Mouse (Mus musculus) 3T3-L1 (cell line): ENCODE data around the gene Tcte2.

ENCODE experiments used
- DNase-seq: peaks from one replicate; pipeline ENCODE4 v3.0.0-alpha.2; 2015; ENCODE audit warnings: low read depth, low spot score

The Tcte2 gene

DNA sequence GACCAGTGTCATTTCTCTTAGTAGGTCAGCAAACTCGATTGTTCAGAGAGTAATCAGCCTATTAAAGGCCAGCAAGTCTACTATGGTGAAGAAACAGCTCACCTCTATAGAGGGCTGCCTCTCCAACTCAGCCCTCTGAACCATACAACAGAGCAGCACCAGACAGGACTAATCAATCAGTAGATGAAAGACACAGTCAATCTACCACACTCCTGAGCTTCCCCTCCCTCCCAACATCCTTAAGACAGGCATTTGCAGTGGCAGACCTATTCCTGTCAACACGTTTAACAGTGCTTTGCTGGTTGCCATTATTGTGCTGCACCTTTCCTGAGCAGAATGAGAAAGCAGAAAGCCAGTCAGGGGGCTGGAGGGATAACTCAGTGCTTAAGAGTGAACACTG, 16.3 kb downstream of the Tcte2 start:
- no peak for DNase-seq

DNA sequence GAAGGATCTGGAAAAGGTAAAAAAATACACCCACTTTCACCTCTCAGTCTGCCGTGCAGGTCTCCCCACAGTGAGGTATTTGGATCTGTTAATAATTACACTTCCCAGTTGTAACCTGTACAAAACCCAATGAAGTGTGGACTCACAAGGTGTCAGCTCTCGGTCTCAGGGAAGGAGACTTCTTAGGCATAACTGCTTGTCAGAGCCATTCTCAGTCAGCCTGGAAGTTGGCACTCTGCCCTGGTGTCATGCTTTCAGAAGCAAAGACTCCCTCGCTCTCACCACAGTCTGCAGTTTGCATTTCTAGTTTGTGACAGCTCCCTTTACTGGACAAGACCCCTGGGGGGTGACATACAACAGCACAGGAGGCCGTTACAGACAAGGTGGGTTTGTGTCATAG, 16.8 kb downstream of the Tcte2 start:
- DNase-seq: peak; percentile 27

DNA sequence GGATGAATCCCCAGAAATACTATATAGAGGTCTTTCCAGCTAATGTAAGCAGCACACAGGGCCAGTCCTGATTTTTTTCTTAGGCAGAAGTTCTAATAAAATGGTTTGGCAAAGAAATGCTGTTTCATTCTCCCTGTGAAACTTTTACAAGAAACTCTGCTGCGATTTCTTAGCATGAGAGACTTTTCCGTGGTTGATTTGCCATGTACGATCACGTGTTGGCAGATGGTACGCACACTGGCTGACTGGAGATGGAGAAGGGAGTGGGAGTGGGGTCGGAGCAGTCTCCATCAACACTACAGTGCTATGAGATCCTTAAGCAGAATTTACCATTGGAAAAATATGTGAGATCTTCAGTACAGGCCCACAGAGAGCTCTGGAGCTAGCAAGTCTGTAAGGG, 17.4 kb downstream of the Tcte2 start:
- no peak for DNase-seq

DNA sequence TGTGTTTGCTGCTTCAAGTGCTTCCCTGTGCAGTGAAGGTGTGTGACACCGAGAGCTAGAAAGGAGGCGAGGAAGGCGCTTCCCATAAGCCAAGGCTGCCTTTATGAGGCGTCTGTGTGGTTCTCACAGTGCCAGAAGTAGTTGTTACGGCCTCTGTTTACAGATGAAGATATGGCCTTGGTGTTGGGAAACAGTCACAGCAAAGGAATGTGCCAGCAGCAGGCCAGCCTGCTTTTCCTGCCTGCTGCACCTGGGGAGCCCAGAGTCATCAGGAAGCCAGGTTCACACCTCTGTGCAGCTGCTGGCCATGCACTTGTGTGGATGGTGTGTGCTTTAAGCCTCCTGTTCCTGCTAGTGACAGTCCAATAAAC, 17.9 kb downstream of the Tcte2 start:
- DNase-seq: peak; percentile 64

DNA sequence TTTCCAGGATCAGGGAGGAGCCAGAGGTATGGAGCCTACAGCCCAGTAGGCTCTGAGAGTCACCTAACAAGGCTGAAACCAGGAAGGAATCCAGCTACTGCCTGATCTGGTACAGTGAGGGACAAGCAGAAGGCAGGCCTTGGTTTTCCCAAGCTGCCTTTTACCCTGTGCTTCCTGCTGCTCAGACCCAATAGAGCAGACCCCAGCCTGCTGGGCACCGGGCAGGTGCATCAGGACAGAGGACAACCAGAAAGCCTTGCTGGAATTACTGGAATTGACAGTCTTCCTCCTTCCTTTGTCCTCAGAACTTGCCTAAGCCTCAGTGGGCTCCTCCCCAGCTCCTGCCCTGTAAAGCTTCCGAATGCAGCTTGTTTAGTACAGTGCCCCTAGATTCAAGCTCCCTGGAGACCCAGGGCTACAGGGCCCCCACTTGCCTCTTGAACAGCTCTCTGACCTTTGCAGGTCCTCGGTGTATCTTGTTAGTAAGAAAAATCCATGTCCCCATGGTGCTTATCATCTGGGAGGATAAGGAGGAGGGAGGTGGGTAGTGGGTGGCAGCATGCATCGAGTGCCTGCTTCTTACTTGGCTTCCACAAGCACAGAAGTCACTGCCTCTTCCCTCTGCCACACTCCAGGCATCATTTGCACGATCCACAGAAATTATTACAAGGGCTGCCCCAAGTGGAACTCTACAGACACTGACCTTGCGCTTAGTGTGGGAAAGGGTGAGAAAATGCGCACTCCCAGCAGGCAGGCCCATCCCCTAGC, 18.5 kb downstream of the Tcte2 start:
- no peak for DNase-seq

DNA sequence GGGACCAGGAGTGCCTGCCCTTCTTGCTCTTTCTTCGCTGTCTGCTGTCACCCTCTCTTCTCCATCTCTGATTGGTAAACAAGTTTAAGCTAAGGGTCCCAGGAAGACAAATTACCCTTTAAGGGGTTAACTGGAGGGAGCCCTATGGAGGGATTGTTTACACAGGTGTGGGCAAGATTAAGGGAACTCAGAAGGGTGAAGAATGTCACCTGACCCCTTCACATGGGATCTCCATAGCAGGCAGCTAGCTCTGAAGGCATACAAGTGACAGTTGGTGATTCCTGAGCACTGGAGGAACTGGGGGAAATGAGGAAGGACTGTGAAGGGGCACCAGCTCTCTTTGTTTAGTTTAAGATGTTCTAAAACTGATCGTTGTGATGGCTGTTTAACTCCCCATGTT, 19.3 kb downstream of the Tcte2 start:
- DNase-seq: no peak

DNA sequence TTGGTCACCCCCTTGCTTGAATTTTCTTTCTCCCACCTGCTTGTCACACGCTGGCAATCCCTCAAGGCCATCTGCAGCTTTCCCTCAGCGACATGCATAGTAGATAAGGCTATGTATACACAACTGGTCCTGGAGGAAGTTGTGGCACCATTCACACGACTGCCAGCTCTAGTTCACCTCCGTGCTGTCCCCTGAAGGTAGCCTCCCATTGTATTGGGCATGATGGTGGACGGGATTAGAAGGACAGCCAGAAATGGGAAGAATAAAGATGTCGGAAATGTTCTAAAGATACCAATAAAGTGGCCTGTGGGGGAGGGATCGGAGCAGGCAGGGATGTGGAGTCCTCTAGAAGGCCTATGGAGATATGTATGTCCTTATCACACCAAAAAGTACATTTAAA, 20.0 kb downstream of the Tcte2 start:
- DNase-seq: no peak

DNA sequence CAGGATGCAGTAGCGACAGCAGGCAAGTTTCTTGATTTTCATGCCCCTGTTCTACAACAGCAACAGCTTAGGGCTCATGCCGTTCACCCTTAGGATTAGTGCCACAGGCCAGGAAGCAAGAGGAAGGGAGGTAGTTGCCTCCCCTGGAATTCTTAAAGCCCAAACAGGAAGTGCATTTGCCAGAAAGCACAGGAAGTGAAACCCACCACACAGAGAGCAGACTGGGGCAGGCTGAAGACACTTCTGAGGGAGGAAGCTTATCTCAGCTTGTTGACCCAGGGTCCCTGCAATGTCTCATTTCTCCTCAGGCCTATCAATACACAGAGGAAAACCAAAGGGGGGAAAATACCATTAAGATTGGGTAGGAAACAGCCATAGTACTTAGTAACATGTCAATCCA, 20.8 kb downstream of the Tcte2 start:
- DNase-seq: no peak

DNA sequence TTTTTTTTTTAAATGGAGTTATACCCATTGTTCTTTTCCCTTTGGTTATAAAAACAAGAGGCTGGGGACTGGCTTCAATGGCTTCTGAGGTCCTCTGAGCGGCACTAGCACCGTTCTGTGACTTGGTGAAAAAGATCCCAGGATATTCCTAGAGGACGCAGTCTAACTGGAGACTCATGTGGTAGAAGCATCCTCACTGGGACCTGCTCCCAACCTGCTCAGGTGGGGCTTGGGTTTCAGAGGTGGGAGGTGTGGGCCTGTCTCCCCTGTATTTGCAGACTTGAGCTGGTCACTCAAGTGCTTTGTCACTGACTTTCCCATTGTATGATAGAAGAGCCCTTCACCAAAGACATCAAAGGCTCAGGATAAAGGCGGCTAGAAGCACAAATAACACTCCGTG, 21.6 kb downstream of the Tcte2 start:
- no peak for DNase-seq

DNA sequence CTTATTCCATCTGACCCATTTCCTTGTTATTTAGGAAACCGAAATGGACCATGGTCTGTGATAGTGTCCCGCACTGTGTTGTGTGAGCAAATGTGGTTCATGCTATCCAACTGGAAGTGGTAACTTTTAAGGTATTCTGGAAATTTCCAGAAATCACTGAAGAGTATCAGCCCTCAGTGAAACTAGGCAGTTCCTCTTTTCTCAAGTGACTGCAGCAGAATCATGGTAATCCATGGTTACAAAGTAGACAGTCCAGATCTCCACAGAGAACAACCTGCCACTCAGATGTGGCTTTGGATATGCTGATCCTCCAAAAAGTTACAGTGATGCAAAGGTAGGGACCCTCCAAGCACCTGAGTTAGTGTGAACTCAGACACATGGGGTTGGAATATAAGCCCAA, 22.7 kb downstream of the Tcte2 start:
- no peak for DNase-seq

DNA sequence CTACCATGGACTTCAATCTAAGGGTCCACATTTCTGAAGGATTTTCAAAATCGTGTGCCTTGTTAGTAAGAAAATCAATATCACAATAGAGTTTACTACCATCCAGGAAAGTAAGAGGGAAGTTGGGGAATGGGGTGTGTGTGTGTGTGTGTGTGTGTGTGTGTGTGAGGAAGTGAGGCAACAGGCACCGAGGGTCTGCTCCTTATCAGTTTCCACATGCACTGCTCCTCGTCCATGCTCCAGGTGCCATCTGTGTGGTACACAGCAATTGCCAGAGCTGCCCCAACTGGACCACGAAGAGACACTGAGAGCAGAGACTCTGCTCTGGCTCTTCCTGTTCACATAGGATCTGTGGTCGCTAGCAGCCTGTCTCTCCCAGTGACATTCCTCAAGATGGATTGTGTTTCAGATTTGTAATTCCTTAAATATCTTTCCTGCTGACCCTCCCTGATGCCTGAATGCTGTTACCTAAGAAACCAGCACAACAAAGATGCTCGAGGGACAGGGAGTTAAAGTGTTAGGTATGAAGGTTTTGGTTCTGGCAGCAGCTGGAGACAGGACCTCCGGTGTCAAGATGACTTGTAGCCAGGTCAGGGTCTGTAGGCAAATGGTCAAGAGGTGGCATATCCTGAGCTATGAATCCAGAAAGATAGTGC, 23.4 kb downstream of the Tcte2 start:
- DNase-seq: peak; percentile 56

DNA sequence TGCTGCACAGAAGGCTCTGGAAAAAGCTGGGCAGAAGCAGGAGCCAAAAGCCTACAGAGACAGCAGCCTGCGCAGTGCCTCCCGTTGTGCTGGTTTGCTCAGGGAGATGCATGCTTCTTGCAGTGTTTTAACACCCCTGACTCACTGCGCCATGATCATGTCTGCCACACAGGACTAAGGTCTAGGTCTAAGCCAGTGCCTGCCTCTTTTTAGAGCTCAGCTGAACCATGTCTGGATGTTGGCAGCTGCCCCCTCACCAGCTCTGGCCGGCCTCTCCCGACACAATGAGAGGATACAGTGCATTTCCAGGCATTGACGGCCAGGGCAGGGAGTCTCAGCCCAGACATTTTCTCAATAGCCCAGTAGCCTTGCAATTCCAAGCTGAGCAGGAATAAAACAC, 24.3 kb downstream of the Tcte2 start:
- no peak for DNase-seq

DNA sequence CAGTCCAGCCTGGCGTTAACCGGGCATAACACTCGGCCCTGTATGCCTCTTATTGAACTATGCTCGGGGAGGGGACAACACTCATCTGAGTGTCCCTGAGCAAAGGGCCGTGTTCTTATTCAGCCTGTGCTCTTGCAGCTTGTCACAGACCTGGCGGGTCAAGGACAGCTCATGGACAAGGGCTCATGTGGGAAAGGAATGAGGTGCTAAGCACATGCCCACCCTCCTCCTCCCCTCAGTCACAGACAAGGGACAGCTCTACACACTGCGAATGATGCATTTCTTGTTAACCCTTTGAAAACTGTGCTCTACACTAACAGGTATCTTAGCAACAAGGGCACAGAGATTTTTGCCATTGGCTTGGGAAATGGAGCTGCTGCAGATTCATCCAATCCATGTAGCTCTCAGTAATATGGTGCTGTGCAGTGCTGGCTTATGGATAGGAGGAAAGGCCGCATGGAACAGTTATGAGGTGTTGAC, 25.8 kb downstream of the Tcte2 start:
- no peak for DNase-seq

DNA sequence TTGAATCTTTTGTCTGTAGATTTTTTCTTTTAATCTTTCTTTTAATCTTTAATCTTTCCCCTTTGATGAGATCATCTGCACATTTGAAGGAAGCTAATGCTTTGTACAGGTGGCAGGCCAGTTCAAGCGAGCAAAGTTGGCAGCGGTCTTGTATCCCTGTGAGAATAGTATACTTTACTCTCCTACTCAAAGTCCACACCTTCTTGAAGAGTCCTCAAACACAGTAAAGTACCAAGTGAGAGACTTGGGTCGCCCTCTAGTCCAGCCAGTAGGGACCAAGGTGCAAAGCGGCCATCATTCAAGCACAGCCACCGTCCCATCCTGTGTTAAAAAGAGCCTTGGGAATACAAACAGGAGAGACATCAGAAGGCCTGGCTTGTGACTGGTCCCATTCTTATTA, 26.6 kb downstream of the Tcte2 start:
- DNase-seq: no peak

DNA sequence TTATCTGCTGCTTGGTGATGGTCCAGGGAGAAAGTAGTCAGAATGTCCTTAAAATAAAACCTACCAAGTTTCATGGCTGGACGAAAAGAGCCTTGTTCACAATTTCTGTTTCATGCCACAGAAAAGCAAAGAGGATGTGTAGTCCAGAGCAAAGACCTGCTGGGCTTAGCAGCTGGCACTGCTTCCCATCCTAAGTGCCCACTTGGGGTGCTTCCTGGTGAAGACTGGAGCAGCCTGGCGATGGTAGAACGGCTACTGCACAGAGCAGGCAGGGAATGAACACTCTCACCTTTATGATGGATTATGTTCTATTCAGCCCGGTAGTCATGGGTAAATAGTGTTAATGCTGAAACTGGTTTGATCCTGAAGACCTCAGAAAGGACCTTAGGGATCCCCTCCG, 27.7 kb downstream of the Tcte2 start:
- no peak for DNase-seq

DNA sequence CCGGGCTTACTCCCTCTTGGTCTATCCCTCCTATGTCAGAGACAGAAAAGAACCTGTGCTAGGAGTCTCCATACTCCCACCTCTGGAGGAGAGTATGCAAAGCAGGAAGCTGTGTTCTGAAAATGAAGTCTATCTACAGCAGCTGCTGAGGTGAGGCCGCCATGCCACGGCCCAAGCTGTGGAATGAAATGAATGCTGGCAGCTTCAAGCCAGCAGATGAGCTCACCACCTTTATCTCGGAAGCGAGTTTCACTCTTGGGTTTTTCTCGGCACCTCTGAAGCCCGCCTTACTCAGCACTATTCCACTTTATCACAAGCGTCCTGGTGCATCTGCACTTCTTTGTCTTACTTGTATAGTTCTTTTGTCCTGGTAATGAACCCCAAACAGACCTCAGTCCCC, 28.9 kb downstream of the Tcte2 start:
- no peak for DNase-seq

DNA sequence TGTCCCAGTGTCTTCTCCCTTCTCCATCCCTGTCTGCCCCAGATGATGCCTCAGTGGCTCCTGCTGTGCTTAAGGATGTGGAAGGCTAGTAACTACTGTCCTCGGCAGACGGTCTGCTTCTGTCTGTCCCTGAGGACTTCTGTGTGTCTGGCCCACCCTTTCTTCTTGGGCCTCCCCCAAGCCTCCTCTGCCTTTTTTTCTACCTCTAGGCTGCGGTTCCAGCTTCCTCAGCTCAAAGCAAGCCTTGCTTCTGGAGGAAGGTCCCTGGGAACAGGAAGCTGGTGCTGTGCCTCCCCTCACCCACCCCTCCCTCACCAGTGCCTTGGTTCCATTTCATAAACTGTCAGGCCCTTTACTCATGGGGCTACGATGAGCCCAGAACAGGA, 29.9 kb downstream of the Tcte2 start:
- no peak for DNase-seq

DNA sequence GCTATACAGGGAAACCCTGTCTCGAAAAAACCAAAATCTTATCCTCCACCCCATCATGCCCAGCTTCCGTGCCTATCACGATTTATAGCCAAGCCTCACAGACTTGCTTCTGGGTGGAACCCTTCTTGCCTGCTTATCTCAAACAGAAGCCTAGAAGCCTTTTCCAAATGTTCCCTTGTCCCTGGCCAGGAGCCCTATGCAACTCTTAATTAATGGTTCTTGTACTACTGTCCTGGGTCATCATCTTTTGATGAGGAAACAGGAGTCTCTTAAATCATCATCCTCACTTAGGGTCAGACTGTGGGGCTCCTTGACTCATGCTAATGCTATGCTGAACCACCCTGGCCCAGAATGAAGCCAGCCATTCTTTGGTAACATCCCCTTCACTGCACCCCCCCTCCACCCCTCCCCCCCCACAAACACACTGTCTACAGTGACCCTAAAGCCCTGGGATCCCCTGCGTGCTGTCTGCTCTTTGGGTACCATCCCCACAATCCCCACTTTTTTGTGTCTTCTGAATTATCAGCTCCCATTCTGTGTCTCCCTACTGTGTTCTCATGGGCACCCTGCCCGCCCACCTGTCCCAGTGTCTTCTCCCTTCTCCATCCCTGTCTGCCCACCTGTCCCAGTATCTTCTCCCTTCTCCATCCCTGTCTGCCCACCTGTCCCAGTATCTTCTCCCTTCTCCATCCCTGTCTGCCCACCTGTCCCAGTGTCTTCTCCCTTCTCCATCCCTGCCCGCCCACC, 30.5 kb downstream of the Tcte2 start:
- no peak for DNase-seq

DNA sequence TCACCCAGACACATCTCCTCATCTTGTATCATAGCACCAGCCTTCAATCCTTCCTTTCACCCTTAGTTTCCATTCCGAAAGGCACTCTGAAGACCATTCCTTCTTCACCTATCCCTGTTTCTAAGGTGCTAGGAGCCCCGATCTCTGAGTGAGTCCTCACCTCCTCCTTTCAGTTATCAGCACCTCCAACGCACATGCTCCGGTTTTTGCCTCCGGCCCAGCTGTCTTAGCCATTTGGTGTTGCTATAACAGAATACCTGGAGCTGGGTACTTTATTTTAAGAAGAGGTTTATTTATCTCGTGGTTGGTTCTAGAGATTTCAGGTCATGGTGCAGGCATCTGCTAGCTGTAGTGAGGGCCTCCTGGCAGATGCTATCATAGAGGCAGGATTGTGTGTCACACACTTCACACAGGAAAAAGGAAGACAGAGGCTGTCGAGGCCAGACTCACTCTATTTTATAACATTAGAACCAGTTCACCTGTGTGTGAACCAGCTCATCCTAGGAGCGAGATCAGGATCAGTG, 34.7 kb downstream of the Tcte2 start:
- DNase-seq: no peak

DNA sequence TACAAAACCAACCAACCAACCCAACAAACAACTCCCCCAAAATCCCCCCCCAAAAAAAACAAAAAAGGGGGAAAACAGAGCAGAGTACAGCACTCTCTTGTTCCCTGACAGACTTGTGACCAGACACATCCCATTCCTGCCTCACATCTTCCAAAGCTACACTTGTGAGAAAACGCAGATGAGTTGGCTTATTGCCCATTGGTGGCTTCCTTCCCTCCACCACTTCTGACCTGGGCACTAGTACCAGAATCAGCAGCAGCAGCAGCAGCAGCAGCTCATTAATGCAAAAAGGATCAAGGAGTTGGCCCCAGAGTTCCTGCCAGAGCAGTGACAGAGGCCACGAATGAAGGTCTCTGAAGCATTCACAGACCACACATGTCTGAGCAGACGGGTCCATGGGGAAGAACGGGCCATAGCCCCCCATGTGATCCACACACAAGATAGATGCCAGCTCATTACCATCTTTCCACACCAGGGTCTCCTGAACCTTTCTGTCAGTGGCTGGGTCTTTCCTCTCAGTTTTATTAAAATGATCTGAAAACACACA, 36.5 kb downstream of the Tcte2 start:
- DNase-seq: no peak

DNA sequence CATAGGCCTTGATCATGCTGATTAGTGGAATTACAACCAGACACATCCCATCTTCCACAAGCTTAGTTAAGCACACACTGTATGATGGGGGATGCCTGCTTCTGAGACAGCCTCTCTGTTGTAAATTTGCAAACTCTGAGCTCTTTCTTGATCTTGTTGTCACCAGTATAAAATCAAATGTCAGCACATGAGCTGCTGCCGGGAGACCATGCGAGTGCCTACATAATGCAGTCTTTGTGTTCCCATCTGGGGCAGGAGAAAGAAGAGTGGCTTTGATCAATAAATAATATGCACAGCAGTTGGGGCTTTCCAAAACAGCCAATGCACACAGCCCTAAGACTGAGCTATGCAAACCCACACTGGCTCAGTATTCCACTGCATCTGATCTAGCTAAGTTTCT, 39.2 kb downstream of the Tcte2 start:
- DNase-seq: no peak

DNA sequence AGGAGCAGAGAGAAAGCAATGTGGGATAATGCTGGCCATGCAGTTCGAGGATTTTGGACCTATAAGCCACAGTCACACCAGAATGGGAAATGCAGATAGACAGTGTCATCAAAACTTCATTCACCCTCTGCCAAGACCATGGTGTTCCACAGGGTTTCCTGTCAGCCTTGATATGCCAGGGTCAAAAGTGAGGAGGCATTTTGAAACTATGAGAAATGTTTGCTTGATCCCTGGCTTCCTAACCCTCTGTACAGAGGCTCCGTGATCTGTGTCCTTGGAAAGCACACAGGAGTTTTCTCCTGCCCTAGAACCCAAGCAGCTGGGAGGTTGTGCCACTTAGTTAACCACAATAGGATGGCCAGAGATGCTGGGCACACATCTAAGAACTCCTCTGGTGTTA, 40.3 kb downstream of the Tcte2 start:
- DNase-seq: no peak
